Mouse (Mus musculus): ENCODE data around the gene Ptbp3. TPM values are rescaled to one million over a fixed set of nuclear protein-coding genes. Genes with fewer than 3 reads are reported as not detected.

Gene Ptbp3
- total and polyA plus RNA-seq, 3 experiments = 78.8 to 315 (median 121) TPM

- TF ChIP-seq RAD21 (IDR thresholded peaks at IDR 0.05; ENCODE audit: low read depth, low read length) = no peak
- TF ChIP-seq USF2 (IDR thresholded peaks at IDR 0.05; ENCODE audit: borderline replicate concordance in 1 of 2, insufficient read depth in 1 of 2, low read depth in 1 of 2, low read length in 2 of 2) = no peak
- TF ChIP-seq UBTF (IDR thresholded peaks at IDR 0.05; ENCODE audit: borderline replicate concordance, insufficient read depth, low read depth, low read length) = no peak
- TF ChIP-seq MAZ (IDR thresholded peaks at IDR 0.05; ENCODE audit: low read depth, low read length) = no peak
- no peak for TF ChIP-seq NELFE (IDR thresholded peaks at IDR 0.05; ENCODE audit: low read depth, low read length)
- no peak for TF ChIP-seq TAL1 (IDR thresholded peaks at IDR 0.05; ENCODE audit: low read length)
- TF ChIP-seq ETS1 (IDR thresholded peaks at IDR 0.05; ENCODE audit: low read depth, low read length) = peak; percentile 83
- TF ChIP-seq MXI1 (IDR thresholded peaks at IDR 0.05; ENCODE audit: low read depth, low read length) = 0 out of 2 replicates have a peak, but pooled peaks have one; percentile 27
- TF ChIP-seq JUND (IDR thresholded peaks at IDR 0.05; ENCODE audit: low read depth, low read length) = no peak
These were observed 38.8 kb downstream of the Ptbp3 start (continued) for GRCm38 (mm10) chr4:59510321-59510720.

GRCm38 (mm10) chr4:59509558-59509957, 39.6 kb downstream of the Ptbp3 start:
- Histone ChIP-seq H3K4me3 (ENCODE audit: control insufficient read depth in 1 of 2, insufficient read depth in 1 of 2, low read depth in 2 of 2, low read length in 2 of 2) (no peak overlapping the region), H3K79me2 (ENCODE audit: control insufficient read depth, insufficient read depth, low read length, poor library complexity) (0 out of 2 replicates have a peak, but pooled peaks cover 3% of the 10 kb centered on the region), H3K9ac (ENCODE audit: control insufficient read depth, low read depth, low read length, poor library complexity, severe bottlenecking) (no peak overlapping the region), H3K36me3 (ENCODE audit: control insufficient read depth in 1 of 2, insufficient read depth in 2 of 2, low read length in 2 of 2) (peaks cover 42 to 52% of the 10 kb centered on the region in 2 experiments), H3K4me1 (ENCODE audit: control insufficient read depth in 1 of 2, insufficient read depth in 2 of 2, low read length in 2 of 2) (peaks cover 17 to 33% of the 10 kb centered on the region in 2 experiments), H3K27me3 (ENCODE audit: control insufficient read depth in 1 of 2, insufficient read depth in 2 of 2, low read length in 2 of 2) (no peaks in the 10 kb centered on the region), H3K9me3 (replicated peaks; ENCODE audit: insufficient read depth, low read length) (no peaks in the 10 kb centered on the region), H3K27ac (ENCODE audit: control insufficient read depth, low read depth, low read length) (peak overlapping the region; percentile 33; the same call in 1 of the 2 replicates)
- peak; percentile 34 for DNase-seq (ENCODE audit: low read depth, low spot score)
- TF ChIP-seq POLR2A (IDR thresholded peaks at IDR 0.05; ENCODE audit: control insufficient read depth in 1 of 2, insufficient read depth in 1 of 2, low read depth in 1 of 2, low read length in 2 of 2, poor library complexity in 1 of 2) (peak in 1 of 2 experiments; percentile 22; a peak in 1 of 4 replicates), MAFK (IDR thresholded peaks at IDR 0.05; ENCODE audit: borderline replicate concordance, low read depth, low read length) (no peak)

DNA sequence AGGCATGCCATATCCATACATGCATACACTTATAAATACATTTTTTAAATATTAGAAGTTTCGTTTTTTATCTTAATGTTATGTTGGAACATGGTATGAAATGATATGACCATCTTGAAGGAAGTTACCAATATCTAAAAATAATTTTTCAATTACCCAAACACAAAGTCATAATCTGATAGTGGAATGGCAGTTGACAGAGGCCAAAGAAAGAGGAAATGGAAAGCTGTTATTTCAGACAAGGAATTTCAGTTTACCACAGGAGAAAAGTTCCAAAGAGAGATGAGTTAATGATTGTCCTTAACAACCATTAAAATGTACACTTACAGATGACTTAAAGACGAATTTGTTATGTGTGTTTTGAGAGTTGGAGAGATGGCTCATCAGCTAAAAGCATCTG, 41.4 kb downstream of the Ptbp3 start:
- Histone ChIP-seq H3K9ac (ENCODE audit: control insufficient read depth, low read depth, low read length, poor library complexity, severe bottlenecking) (peak overlapping the region; percentile 15), H3K9me3 (replicated peaks; ENCODE audit: insufficient read depth, low read length) (no peaks in the 10 kb centered on the region), H3K4me1 (ENCODE audit: control insufficient read depth in 1 of 2, insufficient read depth in 2 of 2, low read length in 2 of 2) (peaks cover 17 to 33% of the 10 kb centered on the region in 2 experiments), H3K27ac (ENCODE audit: control insufficient read depth, low read depth, low read length) (peak overlapping the region; percentile 91), H3K36me3 (ENCODE audit: control insufficient read depth in 1 of 2, insufficient read depth in 2 of 2, low read length in 2 of 2) (peaks cover 36 to 50% of the 10 kb centered on the region in 2 experiments), H3K4me3 (ENCODE audit: control insufficient read depth in 1 of 2, insufficient read depth in 1 of 2, low read depth in 2 of 2, low read length in 2 of 2) (0 out of 4 replicates have a peak overlapping the region, but pooled peaks of 1 of the 2 experiments have one; percentile 14), H3K79me2 (ENCODE audit: control insufficient read depth, insufficient read depth, low read length, poor library complexity) (0 out of 2 replicates have a peak, but pooled peaks cover 3% of the 10 kb centered on the region), H3K27me3 (ENCODE audit: control insufficient read depth in 1 of 2, insufficient read depth in 2 of 2, low read length in 2 of 2) (no peaks in the 10 kb centered on the region)
- DNase-seq (ENCODE audit: low read depth, low spot score) = peak; percentile 71
- TF ChIP-seq POLR2AphosphoS2 (IDR thresholded peaks at IDR 0.05; ENCODE audit: low read length) (no peak), ETS1 (IDR thresholded peaks at IDR 0.05; ENCODE audit: low read depth, low read length) (peak; percentile 96), MXI1 (IDR thresholded peaks at IDR 0.05; ENCODE audit: low read depth, low read length) (0 out of 2 replicates have a peak, but pooled peaks have one; percentile 43), CHD1 (IDR thresholded peaks at IDR 0.05; ENCODE audit: low read depth, low read length) (no peak), RAD21 (IDR thresholded peaks at IDR 0.05; ENCODE audit: low read depth, low read length) (no peak), UBTF (IDR thresholded peaks at IDR 0.05; ENCODE audit: borderline replicate concordance, insufficient read depth, low read depth, low read length) (no peak), TAL1 (IDR thresholded peaks at IDR 0.05; ENCODE audit: low read length) (peak; percentile 65), GATA1 (IDR thresholded peaks at IDR 0.05; ENCODE audit: low read depth, low read length) (peak; percentile 92), TCF12 (IDR thresholded peaks at IDR 0.05; ENCODE audit: low read depth, low read length) (peak; percentile 94), USF1 (IDR thresholded peaks at IDR 0.05; ENCODE audit: low read depth, low read length) (no peak), MYB (IDR thresholded peaks at IDR 0.05; ENCODE audit: low read depth, low read length) (peak; percentile 98), USF2 (IDR thresholded peaks at IDR 0.05; ENCODE audit: borderline replicate concordance in 1 of 2, insufficient read depth in 1 of 2, low read depth in 1 of 2, low read length in 2 of 2) (no peak), TBP (IDR thresholded peaks at IDR 0.05; ENCODE audit: low read depth, low read length) (no peak), E2F4 (IDR thresholded peaks at IDR 0.05; ENCODE audit: borderline replicate concordance, low read depth, low read length) (no peak; the same call in 1 of the 2 replicates), NELFE (IDR thresholded peaks at IDR 0.05; ENCODE audit: low read depth, low read length) (no peak), MAZ (IDR thresholded peaks at IDR 0.05; ENCODE audit: low read depth, low read length) (no peak), SMC3 (IDR thresholded peaks at IDR 0.05; ENCODE audit: low read depth, low read length) (no peak), POLR2A (IDR thresholded peaks at IDR 0.05; ENCODE audit: control insufficient read depth in 1 of 2, insufficient read depth in 1 of 2, low read depth in 1 of 2, low read length in 2 of 2, poor library complexity in 1 of 2) (no peak), ELF1 (IDR thresholded peaks at IDR 0.05; ENCODE audit: low read depth, low read length) (peak; percentile 42; the same call in 1 of the 2 replicates), CTCF (IDR thresholded peaks at IDR 0.05 in 2 of 3, conservative IDR thresholded peaks at IDR 0.05 in 1 of 3; ENCODE audit: control insufficient read depth in 1 of 3, insufficient read depth in 1 of 3, low read depth in 2 of 3, low read length in 3 of 3, poor library complexity in 1 of 3, severe bottlenecking in 1 of 3) (no peak), MYC (IDR thresholded peaks at IDR 0.05; ENCODE audit: low read depth, low read length) (peak; percentile 61; the same call in 1 of the 2 replicates), ZKSCAN1 (IDR thresholded peaks at IDR 0.05; ENCODE audit: low read depth, low read length) (no peak), ZMIZ1 (IDR thresholded peaks at IDR 0.05; ENCODE audit: low read depth, low read length) (no peak), MEF2A (IDR thresholded peaks at IDR 0.05; ENCODE audit: extremely low read depth, insufficient replicate concordance, low read depth, low read length, poor library complexity, severe bottlenecking) (peak; percentile 96)
